Mouse (Mus musculus): Measurements from ENCODE around the gene Cwc25.

DNA sequence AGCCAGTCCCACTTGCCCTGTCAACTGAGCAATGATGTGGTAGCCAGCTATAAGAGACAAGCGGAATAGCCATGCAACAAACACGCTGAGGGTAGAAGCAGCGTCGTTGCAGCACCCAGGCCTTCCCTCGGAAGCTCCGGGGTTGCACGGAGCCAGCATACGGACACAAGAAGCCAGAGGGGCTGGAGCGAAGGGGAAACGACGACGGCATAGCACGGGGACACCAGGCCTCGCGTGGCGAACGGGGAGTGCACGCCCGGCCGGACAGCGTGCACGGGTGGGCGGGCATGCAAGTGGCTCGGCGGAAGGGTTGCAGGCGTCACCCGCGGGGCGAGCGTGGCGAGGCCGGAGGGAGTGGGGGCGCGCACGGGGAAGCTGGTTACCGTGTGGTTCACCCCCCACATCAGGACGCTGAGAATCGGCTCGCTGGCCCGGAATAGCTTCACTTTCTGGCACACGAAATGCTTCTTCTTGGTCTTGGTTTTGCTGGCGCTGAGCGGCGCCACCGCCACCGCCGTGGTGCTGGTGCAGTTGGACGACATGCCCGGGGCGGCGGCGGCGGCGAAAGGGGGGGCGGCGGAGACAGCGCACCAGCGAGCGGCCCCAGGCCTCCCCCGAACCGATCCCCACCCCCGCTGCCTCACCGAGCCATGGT lies 22.2 kb downstream of the Cwc25 start, which contains the start of gene Pip4k2b:
- no peak for TF ChIP-seq CTCF (IDR thresholded peaks at IDR 0.05; ENCODE audit: low read depth, low read length)
- TF ChIP-seq POLR2A (IDR thresholded peaks at IDR 0.05; ENCODE audit: borderline replicate concordance, low read depth, low read length) = no peak
